Mouse (Mus musculus): Measurements from ENCODE around the gene Olfr1150-ps1.

The Olfr1150-ps1 gene

DNA sequence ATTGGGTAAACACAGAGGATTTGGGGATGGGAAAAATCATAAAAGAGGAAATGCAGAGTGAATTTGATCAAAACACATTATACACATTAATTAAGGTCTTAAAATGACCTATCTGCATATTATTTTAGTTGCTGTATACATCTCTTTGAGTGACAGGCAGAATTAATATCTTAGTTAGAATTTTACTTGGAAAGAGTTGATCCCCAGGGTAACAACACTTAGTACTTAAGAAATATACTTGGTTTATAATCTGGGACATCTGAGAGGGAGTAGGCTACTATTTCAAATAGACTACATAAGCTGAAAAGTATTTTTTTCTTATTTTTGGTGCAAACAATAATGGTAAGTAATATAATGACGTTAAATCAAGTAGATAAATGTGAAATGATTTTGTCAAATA is at the start of gene Olfr1150-ps1:
Gene Olfr1150-ps1 (plus strand): TSS at position 301 of the 400 bp plus-strand sequence.
- no peak for DNase-seq

DNA sequence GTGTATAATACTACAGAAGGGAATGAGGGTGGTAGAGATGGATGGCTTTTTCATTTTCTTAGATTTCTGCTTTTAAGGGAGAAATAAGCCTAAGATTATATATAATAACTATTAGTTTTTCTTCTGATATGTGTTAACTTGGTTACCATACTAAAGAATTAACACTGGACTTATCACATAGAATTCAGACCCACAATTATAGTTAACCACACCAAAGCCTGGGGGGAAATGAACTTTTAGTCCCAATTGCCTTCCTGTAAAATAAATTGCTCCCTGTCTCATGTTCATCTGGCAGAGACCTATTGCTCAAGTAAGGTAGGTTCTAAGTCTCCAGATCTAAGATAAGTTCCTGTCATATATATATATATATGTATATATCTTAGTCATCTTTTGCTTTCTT is 43.5 kb upstream of the Olfr1150-ps1 start, which contains the start of gene Olfr1143:
Gene Olfr1143 (plus strand): TSS at position 301 of the 400 bp plus-strand sequence.
- DNase-seq: no peak

DNA sequence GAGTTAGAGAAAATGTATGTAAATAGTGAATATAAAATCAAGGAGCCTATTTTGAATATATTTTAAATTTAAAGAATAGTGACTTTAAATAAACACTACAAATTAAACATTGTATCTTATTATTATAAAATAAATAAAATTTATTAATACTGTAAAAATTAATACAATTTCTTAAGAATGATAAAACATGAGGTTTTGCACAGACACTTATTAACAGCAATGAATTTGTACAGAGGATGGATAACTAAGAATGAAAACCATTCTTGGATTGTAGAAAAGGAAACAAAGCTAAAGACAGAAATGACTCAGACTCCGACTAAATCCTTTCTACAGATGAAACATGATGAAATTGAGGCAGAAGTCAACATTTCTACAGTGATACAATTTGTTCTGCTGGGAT is 34.3 kb upstream of the Olfr1150-ps1 start, which contains the start of gene Olfr1145:
Gene Olfr1145 (plus strand): TSS at position 301 of the 400 bp plus-strand sequence.
- no peak for DNase-seq

DNA sequence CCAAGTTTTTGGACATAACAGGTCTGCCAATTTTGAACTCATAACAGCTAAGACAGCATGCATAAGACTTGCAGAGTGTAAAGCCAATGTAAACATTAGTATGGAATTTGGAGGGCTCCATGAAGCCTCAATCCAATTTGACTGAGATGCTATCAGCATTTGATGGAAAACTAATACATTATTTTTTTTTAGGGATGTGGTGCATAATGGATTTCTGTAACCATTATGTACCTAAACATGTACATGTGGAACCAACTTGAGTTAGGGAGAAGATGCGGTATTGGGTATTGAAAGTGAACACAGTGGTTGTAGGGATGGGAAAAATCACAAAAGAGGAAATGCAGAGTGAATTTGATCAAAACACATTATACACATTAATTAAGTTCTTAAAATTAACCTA is 13.6 kb upstream of the Olfr1150-ps1 start, which contains the start of gene Olfr1148:
Gene Olfr1148 (plus strand): TSS at position 301 of the 400 bp plus-strand sequence.
- no peak for DNase-seq

DNA sequence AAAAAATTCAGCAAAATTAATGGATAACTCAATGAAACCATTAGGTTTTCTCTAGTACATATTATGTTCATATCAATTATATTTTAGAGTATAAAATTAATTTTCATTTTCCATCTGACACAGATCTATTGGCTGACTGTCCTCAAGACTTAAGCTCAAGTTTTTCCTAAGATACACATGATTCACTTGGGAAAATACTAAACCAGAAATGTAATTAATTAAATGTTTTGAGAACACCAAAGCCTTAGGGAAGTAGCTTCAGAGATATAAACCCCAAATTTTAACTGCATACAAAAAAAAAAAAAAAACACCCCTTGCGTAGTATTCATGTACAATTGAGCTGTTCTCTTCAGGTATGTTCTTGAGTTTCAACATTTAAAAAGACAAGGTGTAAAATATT is 11.8 kb downstream of the Olfr1150-ps1 start, which contains the start of gene Olfr1151:
Gene Olfr1151 (plus strand): TSS at position 301 of the 400 bp plus-strand sequence.
- DNase-seq: no peak

DNA sequence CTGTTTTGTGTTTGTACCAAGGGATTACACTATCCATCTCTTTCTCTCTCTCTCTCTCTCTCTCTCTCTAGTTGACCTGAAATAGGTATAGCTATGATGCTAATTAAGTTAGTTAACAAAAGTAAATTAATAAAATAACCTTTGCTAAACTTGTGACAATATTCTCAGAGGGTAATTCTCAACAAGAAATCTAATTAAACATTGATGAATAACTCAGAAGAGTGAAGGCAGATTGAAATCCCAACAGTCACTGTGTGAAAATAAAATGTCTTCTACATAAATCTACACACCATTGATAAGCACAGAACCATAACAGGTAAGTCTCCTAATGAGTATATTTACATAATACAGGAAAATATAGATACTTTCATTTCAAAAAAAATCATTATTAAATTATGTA is 22.4 kb downstream of the Olfr1150-ps1 start, which contains the start of gene Olfr1152:
Gene Olfr1152 (plus strand): TSS at position 301 of the 400 bp plus-strand sequence.
- DNase-seq: no peak

DNA sequence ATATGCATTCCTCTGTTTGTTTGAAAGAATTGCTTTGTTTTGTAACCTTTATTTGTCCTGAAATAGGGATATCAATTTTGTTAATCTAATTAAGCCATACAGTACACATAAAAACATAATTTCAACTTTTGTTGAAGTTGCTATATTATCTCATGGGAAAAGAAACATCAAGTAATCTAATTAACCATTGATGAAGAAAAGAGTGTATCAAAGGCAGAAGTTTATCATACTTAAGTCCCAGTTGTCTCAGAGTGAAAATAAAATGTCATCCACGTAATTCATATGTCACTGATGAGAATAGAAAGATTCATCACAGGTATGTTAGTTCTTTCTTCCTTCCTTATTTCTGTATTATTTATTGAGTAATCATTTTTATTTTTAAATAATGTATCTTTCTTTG is 50.9 kb downstream of the Olfr1150-ps1 start, which contains the start of gene Olfr1153:
Gene Olfr1153 (plus strand): TSS at position 301 of the 400 bp plus-strand sequence.
- no peak for DNase-seq
